Mouse (Mus musculus): Measurements from ENCODE around the gene Vps52. TPM values are rescaled to one million over a fixed set of nuclear protein-coding genes. Genes with fewer than 3 reads are reported as not detected.

Gene Vps52
- total RNA-seq, 1 experiment from 2014 or later: 70.0 TPM

DNA sequence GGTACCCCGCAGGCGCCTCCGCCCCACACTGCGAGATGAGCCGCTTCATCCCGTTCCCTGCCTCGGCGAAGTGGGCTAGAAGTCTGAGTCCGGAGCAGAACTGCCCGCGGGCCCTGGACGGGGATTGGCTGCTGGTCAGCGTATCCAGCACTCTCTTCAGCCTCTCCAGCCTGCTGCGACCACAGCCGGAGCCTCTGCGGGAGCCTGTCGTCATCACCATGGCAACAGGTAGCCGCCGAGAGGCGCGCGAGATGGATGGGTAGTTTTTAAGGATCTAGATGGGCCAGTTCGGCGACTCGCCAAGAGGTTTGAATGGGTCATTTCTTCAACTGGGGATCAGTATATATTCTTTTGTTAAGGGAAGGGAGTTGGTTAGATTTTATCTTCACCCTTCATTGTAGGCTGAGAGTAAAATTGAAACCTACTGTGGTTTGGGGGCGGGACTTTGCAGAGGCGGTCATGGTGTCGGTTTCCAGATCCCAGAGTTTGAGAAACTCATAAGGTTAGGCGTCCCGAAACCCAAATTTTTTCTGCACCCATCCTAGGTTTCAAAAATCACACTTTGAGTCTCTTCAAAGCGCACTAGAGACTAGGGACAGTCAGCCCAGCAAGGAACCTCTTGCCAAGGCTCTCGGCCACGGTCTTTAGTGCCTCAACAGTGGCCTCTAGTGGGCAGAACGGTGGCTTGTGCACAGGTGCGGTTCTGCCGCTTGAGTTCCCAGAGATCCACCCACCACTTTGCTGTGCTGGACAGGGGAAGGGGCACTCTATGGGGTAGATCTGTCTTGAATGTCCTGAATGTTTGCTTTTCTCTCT is 35.1 kb upstream of the Vps52 start:
- DNase-seq: peak; percentile 83

- DNase-seq: no peak
These were observed 34.3 kb upstream of the Vps52 start for GRCm38 (mm10) chr17:33921361-33921760.

DNA sequence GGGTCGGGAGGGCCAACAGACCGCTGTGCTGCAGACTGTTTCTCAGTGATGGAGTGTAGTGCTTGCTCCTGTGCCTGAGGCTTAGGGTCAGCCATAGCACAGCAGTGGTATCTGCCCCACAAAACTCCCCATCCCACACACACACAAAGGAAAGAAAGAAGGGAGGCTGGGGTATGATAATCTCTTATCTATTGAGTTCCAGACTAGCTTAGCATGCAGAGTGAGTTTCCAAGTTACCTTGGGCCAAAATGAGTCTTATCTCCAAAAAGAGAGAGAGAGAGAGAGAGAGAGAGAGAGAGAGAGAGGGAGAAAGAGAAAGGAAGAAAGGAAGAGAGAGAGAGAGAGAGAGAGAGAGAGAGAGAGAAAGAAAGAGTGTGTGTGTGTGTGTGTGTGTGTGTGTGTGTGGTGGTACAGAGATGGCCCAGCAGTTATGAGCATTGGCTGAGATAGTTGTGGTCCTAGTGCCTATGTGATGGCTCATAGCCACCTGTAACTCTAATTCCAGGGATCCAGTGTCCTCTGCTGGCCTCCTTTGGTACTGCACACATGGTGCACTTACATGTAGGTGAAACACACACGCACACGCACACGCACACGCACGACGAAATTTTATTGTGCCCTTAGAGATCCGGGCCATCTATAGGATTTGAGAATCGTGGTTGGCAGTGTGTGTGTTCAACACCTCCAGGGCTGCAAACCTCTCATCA is 30.9 kb upstream of the Vps52 start:
- no peak for DNase-seq

DNA sequence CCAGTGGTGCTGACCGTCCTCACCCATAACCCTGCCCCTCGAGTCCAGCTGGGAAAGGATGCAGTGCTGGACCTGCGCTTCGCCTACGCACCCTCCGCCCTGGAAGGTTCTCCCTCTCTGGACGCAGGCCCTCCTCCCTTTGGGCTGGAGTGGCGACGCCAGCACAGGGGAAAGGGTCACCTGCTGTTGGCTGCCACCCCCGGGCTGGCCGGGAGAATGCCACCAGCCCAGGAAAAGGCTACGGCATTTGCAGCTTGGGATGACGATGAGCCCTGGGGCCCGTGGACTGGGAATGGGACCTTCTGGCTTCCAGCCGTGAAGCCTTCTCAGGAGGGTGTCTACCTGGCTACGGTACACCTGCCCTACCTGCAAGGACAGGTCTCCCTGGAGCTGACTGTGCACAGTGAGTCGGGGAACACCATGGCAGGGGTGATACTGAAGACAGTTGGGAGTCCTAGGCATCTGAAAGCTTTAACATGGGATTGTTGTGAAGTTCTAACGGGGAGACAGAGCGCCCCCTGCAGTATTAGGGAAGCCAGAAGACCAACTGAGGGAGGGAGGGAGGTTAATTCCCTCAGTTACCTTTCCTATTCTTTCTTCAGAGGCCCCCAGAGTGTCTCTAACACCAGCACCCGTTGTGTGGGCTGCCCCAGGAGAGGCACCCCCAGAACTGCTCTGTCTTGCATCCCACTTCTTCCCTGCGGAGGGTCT is 30.1 kb upstream of the Vps52 start:
- DNase-seq: no peak

DNA sequence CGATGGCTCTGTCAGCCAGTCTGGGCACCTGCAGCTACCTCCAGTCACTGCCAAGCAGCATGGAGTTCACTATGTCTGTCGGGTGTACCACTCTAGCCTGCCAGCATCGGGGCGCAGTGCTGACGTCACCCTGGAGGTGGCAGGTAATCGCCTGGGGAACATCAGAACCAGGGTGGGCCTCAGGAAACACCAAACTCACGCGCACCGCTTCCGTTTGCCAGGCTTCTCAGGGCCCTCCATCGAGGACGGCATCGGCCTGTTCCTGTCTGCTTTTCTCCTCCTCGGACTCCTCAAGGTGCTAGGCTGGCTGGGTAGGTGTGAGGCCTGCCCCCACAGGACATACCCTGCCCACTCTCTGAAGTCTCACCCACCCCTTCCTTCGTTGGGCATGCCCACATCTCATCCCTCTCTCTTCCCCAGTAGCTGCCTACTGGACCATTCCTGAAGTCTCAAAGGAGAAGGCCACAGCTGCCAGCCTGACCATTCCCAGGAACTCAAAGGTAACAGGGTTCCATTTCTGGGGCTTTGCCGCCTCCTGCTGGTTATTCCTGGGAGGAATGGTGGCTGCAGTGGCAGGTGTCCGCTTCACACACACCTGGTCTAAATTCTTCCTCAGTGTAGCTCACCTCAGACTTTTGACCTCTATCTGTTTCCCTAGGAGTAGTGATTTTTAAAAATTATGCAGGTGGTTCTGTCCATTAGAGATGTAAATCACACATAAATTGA is 29.2 kb upstream of the Vps52 start:
- no peak for DNase-seq

DNA sequence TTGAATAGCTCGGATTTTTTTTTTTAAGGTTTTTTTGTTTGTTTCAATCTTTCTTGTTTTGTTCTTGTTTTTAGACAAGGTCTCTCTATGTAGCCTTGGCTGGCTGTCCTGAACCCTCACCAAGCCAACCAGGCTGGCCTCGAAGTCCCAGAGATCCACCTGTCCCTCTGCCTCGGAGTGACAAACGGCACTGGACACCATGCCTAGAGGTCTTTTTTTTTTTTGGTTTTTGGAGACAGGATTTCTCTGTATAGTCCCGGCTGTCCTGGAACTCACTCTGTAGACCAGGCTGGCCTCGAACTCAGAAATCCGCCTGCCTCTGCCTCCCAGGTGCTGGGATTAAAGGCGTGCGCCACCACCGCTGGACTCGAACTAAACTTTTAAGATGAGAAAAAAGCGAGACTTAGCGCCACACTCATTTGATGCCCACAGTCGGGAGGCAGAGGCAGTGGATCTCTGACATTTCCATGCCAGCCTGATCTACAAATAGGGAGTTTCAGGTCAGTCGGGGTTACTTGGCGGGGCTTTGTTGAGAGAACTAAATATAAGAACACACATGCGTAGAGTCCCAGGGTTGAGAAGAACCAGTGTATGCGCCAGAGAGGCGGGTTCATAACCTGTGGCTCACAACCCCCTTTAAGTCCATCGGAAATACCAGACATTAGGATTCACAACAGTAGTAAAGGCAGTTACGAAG is 27.2 kb upstream of the Vps52 start:
- no peak for DNase-seq

DNA sequence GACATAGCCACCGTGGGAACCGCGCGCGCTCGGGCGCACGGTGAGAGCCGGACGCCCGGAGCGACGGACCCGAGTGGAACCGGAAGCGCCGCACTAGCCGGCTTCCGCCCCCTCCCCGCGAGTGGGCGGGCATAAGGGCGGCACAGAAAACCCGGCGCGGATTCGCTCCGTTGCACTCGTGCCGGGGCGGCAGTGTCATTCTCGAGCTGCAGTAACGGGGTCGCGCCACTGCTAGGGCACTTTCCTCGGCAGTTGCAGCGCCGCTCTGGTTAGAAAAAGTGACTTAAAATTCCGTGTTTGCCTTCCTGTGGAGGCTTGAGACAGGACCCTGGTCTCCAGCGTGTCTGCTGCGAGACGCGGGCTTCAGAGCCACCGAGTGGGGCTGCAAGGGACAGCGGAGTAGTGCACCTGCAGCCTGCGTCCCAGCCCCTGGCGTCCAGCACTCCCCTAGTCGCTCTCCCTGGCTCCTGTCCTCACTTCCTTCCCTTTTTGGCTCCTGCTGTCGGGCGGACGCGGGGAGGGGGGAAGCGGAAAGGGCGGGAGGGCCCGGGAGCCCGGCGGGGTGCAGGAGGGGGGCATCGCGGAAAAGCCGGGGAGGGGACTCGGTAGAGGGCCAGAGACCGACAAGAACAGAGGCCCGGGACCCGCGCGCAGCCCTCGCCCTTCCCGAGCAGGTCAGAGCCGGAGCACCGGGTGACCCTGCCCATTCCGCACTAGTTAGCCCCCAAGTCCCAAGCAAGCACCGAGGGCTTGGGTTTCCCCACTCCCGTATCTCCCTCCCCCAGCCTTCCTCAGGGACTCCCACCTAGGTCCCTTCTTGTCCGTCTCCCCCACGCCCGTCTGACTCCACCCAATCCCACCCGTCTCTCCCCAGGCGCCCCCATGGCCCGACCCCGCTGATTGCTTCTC is 26.0 kb upstream of the Vps52 start, which contains the start of gene Rgl2:
Gene Rgl2, plus strand, starts transcription at position 173 of the 909 bp plus-strand sequence.
- peak; percentile 96 for DNase-seq

DNA sequence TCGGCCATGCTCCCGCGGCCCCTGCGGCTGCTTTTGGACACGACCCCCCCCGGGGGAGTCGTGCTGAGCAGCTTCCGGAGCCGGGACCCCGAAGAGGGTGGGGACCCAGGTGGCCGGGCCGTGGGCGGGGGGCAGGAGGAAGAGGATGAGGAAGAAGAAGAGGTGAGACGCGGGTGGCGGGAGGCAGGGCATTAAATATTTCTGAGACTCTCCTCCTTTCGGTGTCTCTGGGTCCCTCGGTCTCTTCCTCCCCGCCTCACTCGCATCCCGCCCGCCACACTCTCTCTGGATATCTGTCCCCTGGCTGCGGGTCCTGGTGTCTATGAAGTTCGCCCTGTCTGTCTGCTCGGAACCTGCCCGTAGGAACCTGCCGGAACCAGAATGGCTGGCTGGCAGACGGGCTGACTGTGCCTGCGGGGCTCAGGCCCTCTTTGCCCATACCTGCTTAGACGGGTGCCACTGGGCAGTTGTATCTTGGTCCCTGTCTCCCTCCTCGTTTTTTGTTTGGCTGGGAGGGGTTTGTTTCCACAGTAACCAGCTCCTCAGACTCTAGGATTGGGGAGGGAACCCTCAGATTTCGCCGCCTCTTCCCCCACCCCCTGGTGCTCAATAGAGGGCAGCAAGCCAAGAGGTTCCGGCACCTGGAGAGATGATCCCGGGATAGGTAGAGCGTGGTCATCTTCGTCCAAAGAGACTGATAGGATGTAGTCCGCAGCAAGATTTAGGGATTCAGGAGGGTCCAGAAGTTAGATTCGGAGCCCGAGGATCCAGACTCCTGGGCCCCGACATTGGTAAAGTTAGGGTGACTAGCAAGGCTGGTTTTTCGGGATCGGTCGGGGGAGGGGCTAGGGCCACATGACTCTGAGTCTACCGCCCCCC is 25.1 kb upstream of the Vps52 start:
- DNase-seq: no peak

GRCm38 (mm10) chr17:33931159-33931866 is 24.3 kb upstream of the Vps52 start:
- no peak for DNase-seq

GRCm38 (mm10) chr17:33931947-33932346 is 23.7 kb upstream of the Vps52 start:
- no peak for DNase-seq

- DNase-seq: no peak
These were observed 23.2 kb upstream of the Vps52 start for GRCm38 (mm10) chr17:33932448-33932847.

DNA sequence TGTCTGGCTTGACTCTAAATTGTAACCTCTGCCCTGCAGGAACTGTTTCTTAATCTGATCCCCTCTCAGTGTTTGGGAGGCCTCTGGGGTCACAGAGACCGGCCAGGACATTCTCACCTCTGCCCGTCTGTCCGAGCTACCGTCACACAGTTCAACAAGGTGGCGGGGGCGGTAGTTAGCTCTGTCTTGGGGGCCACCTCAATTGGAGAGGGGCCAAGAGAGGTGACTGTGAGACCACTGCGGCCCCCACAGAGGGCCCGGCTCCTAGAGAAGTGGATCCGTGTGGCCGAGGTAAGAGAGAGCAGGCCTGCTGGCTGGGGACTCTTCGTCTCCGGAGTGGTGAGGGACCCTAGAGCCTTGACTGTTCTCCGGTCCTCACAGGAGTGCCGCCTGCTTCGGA is 22.6 kb upstream of the Vps52 start:
- DNase-seq: no peak

- no peak for DNase-seq
These were observed 20.1 kb upstream of the Vps52 start for GRCm38 (mm10) chr17:33935422-33936055.

GRCm38 (mm10) chr17:33936993-33937392 is 18.6 kb upstream of the Vps52 start:
- no peak for DNase-seq

DNA sequence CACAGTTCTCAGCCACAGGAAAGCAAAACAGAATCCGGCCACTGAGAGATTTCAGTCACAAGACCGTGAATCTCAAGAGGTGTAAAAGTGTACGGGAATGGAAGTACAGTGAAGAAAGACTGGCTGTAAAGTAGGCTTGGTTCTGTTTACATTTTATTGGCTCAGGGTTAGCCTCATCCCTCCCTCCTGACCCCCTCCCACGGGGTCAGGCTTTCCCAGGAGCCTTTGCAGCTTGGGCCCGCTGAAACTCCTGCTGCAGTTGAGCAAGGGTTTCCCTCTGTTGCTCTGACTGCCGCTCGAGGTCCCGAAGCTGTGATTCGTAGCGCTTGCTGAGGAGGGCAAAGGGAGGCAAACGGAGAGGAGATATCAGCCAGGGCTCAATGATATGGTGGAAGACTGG is 16.8 kb upstream of the Vps52 start:
- DNase-seq: no peak

DNA sequence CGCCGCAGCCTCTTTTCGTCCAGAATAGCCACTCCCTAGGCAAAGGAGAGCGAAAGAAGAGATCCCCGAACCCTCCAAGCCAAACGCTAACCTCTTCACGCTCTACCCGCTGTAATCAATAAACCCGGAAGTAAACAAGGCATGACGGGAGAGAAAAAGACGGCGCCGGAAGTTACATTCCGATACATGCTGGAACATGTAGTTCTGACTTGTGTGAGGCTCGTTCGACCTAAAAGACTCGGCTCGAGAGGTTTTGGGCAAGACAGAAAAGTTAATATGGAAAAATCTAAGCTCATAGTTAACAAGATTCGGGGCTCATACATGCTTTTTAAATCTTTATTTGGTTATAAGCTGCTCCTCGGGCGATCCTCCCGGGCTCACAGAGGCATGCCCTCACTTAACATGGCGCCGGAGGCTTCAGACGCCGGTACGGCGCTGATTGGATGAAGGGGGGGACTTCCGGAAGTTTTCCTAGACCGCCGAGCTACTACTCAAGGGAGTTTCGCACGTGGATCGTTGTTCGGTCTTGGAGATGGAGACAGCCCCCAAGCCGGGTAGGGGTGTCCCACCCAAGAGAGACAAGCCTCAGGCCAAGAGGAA is 15.3 kb upstream of the Vps52 start, which contains the start of the genes Pfdn6 and Wdr46:
Gene Pfdn6, minus strand, starts transcription at position 138 of the 600 bp plus-strand sequence.
Gene Wdr46, plus strand, starts transcription at position 455 of the 600 bp plus-strand sequence.
- DNase-seq: peak; percentile 87

DNA sequence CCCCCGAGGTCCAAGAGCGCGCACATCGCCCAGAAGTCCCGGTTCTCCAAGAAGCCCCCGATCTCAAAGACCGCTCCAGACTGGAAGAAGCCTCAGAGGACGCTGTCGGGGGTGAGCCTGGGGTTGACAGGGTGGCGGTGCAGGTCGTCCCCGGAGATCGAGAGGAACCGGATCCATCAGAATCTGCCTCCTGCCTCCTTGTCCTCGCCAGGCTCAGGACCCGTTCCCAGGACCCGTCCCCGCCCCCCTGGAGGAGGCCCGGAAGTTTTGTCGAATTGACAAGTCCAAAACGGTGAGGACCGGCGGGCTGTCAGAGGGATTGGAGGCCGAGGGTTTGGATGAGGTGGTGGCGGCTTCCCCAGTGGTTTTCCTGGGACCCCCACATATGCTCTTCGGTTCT is 14.6 kb upstream of the Vps52 start:
- DNase-seq: no peak

DNA sequence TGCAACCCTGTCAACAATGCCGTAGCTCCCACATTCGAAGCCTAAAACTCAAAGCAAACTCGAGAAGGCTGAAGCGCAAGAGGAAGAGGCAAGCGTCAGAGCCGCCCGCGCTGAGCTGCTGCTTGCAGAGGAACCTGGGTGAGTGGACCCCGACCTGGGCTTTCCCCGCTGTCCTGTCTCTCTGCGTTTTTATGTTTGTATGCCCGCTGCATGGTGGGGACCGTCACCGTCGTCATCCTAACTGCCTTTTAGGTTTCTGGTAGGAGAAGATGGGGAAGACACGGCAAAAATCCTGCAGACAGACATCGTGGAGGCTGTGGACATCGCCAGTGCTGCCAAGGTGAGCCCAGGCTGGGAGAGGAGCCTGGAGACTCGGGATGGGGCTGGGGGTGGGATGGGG is 14.2 kb upstream of the Vps52 start:
- DNase-seq: no peak
